Mouse (Mus musculus): ENCODE results near the gene Fam71a. TPM values are rescaled to one million over a fixed set of nuclear protein-coding genes. Genes with fewer than 3 reads are reported as not detected.
A peak's percentile ranks its signal among the peaks of the same experiment; 100 is the strongest.

Fam71a gene
- not detected in 2 replicates for polyA plus RNA-seq (2014; fragmentation: Nextera tagmentation; extraction: Ambion mirVana)

- no peak within 1 kb of the TSS for H3K4me3 ChIP-seq (ENCODE audit: low read depth, low read length)
- no peak within 1 kb of the TSS for H3K9ac ChIP-seq (ENCODE audit: low read length)
- H3K27me3 ChIP-seq (ENCODE audit: control insufficient read depth, insufficient read depth, low read length) = no peaks in the 10 kb centered on the region
- WGBS = 83% methylated on average over 3 of the region's 3 CpGs
- no peaks in the 10 kb centered on the region for H3K9me3 ChIP-seq (ENCODE audit: control insufficient read depth, low read length)
- H3K4me1 ChIP-seq (replicated peaks; ENCODE audit: control insufficient read depth, insufficient read depth, low read length) = no peaks in the 10 kb centered on the region
- no peak within 1 kb of the TSS for H3K4me2 ChIP-seq (ENCODE audit: low read depth, low read length, severe bottlenecking)
- no peaks in the 10 kb centered on the region for H3K36me3 ChIP-seq (ENCODE audit: control insufficient read depth, insufficient read depth, low read length)
- no peak within 1 kb of the TSS for H3K27ac ChIP-seq (ENCODE audit: low read depth, low read length)
- ATAC-seq (replicated peaks; ENCODE audit: low FRiP score) (no peak), DNase-seq (ENCODE audit: low spot score) (no peak)
These were observed at the start of gene Fam71a for GRCm38 (mm10) chr1:191164717-191165116. Fam71a (minus strand) TSS chr1:191164817.

GRCm38 (mm10) chr1:191211096-191211495 is 46.5 kb upstream of the Fam71a start:
- Histone ChIP-seq H3K4me2 (ENCODE audit: low read depth, low read length, severe bottlenecking) (no peak overlapping the region), H3K9me3 (ENCODE audit: control insufficient read depth, low read length) (no peaks in the 10 kb centered on the region), H3K27ac (ENCODE audit: low read depth, low read length) (no peak overlapping the region), H3K9ac (ENCODE audit: low read length) (no peak overlapping the region), H3K4me1 (replicated peaks; ENCODE audit: control insufficient read depth, insufficient read depth, low read length) (no peaks in the 10 kb centered on the region), H3K4me3 (ENCODE audit: low read depth, low read length) (no peak overlapping the region), H3K36me3 (ENCODE audit: control insufficient read depth, insufficient read depth, low read length) (no peaks in the 10 kb centered on the region), H3K27me3 (ENCODE audit: control insufficient read depth, insufficient read depth, low read length) (no peaks in the 10 kb centered on the region)
- ATAC-seq (replicated peaks; ENCODE audit: low FRiP score) (no peak), DNase-seq (ENCODE audit: low spot score) (no peak)
- WGBS = 69% methylated on average over 2 of the region's 2 CpGs

DNA sequence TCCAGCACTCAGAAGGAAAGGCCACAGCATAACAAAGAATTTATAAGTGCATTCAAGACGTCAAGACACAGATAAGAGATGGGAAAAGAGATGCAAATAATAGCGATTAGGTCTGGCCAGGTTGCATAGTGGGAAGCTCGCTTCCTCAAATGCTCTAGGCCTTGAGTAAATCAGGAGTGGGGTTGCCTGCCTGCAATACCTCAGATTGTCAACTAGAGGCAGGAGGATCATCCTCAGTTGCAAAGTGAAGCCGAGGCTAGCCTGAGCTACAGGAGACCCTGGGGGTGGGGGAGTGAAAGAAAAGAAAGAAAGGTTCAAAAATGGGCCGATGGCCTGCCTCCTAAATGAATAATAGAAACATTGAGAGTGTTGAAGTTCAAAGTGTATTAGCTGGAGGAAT is 41.2 kb upstream of the Fam71a start:
- Histone ChIP-seq H3K4me3 (ENCODE audit: low read depth, low read length) (no peak overlapping the region), H3K4me2 (ENCODE audit: low read depth, low read length, severe bottlenecking) (no peak overlapping the region), H3K9me3 (ENCODE audit: control insufficient read depth, low read length) (no peaks in the 10 kb centered on the region), H3K27ac (ENCODE audit: low read depth, low read length) (no peak overlapping the region), H3K9ac (ENCODE audit: low read length) (no peak overlapping the region), H3K36me3 (ENCODE audit: control insufficient read depth, insufficient read depth, low read length) (no peaks in the 10 kb centered on the region; the same call in 1 of the 2 replicates), H3K27me3 (ENCODE audit: control insufficient read depth, insufficient read depth, low read length) (no peaks in the 10 kb centered on the region), H3K4me1 (replicated peaks; ENCODE audit: control insufficient read depth, insufficient read depth, low read length) (no peaks in the 10 kb centered on the region)
- ATAC-seq (replicated peaks; ENCODE audit: low FRiP score) (no peak), DNase-seq (ENCODE audit: low spot score) (no peak)
- 84% methylated on average over 5 of the region's 5 CpGs for WGBS

DNA sequence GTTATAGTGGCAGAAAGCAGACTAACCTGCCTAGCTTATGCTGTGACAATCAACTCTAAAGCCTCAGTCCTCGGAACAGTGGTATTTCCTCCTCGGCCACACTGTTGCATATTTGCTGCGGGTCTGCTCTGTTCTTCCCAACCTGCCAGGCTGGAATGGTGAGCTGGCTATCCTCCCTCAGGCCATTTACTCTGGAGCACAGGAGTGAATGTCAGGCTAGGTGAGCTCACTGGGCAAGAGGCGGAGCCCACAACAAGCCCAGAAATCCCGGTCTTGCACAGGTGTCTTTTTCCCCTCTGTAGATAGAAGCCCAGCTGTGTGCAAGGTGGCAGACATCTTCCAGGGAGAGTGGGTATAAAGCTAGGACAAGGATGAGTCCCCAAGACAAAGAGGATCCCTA is 40.3 kb upstream of the Fam71a start:
- no peaks in the 10 kb centered on the region for H3K9me3 ChIP-seq (ENCODE audit: control insufficient read depth, low read length)
- H3K27ac ChIP-seq (ENCODE audit: low read depth, low read length) = no peak overlapping the region
- no peak overlapping the region for H3K4me3 ChIP-seq (ENCODE audit: low read depth, low read length)
- H3K36me3 ChIP-seq (ENCODE audit: control insufficient read depth, insufficient read depth, low read length) = no peaks in the 10 kb centered on the region; the same call in 1 of the 2 replicates
- no peak overlapping the region for H3K9ac ChIP-seq (ENCODE audit: low read length)
- WGBS = 81% methylated on average over 5 of the region's 5 CpGs
- no peaks in the 10 kb centered on the region for H3K27me3 ChIP-seq (ENCODE audit: control insufficient read depth, insufficient read depth, low read length)
- peak; percentile 13 for DNase-seq (ENCODE audit: low spot score)
- H3K4me2 ChIP-seq (ENCODE audit: low read depth, low read length, severe bottlenecking) = no peak overlapping the region
- no peaks in the 10 kb centered on the region for H3K4me1 ChIP-seq (replicated peaks; ENCODE audit: control insufficient read depth, insufficient read depth, low read length)
- no peak for ATAC-seq (replicated peaks; ENCODE audit: low FRiP score)

- no peaks in the 10 kb centered on the region for H3K9me3 ChIP-seq (ENCODE audit: control insufficient read depth, low read length)
- no peak overlapping the region for H3K4me3 ChIP-seq (ENCODE audit: low read depth, low read length)
- no peak overlapping the region for H3K4me2 ChIP-seq (ENCODE audit: low read depth, low read length, severe bottlenecking)
- H3K27ac ChIP-seq (ENCODE audit: low read depth, low read length) = no peak overlapping the region
- no peaks in the 10 kb centered on the region for H3K4me1 ChIP-seq (replicated peaks; ENCODE audit: control insufficient read depth, insufficient read depth, low read length)
- no peak overlapping the region for H3K9ac ChIP-seq (ENCODE audit: low read length)
- ATAC-seq (replicated peaks; ENCODE audit: low FRiP score) = no peak
- H3K27me3 ChIP-seq (ENCODE audit: control insufficient read depth, insufficient read depth, low read length) = no peaks in the 10 kb centered on the region
- peak; percentile 30 for DNase-seq (ENCODE audit: low spot score)
- WGBS = 71% methylated on average over 2 of the region's 2 CpGs
- H3K36me3 ChIP-seq (ENCODE audit: control insufficient read depth, insufficient read depth, low read length) = no peaks in the 10 kb centered on the region; the same call in 1 of the 2 replicates
These were observed 38.9 kb upstream of the Fam71a start for GRCm38 (mm10) chr1:191203496-191203895.

GRCm38 (mm10) chr1:191202208-191202952 is 37.8 kb upstream of the Fam71a start:
- Histone ChIP-seq H3K36me3 (ENCODE audit: control insufficient read depth, insufficient read depth, low read length) (no peaks in the 10 kb centered on the region; the same call in 1 of the 2 replicates), H3K4me3 (ENCODE audit: low read depth, low read length) (no peak overlapping the region), H3K4me2 (ENCODE audit: low read depth, low read length, severe bottlenecking) (no peak overlapping the region), H3K4me1 (replicated peaks; ENCODE audit: control insufficient read depth, insufficient read depth, low read length) (no peaks in the 10 kb centered on the region), H3K9me3 (ENCODE audit: control insufficient read depth, low read length) (no peaks in the 10 kb centered on the region), H3K9ac (ENCODE audit: low read length) (no peak overlapping the region), H3K27me3 (ENCODE audit: control insufficient read depth, insufficient read depth, low read length) (no peaks in the 10 kb centered on the region), H3K27ac (ENCODE audit: low read depth, low read length) (no peak overlapping the region)
- DNase-seq (ENCODE audit: low spot score) = peak; percentile 29
- no peak for ATAC-seq (replicated peaks; ENCODE audit: low FRiP score)
- 87% methylated on average over 11 of the region's 11 CpGs for WGBS

DNA sequence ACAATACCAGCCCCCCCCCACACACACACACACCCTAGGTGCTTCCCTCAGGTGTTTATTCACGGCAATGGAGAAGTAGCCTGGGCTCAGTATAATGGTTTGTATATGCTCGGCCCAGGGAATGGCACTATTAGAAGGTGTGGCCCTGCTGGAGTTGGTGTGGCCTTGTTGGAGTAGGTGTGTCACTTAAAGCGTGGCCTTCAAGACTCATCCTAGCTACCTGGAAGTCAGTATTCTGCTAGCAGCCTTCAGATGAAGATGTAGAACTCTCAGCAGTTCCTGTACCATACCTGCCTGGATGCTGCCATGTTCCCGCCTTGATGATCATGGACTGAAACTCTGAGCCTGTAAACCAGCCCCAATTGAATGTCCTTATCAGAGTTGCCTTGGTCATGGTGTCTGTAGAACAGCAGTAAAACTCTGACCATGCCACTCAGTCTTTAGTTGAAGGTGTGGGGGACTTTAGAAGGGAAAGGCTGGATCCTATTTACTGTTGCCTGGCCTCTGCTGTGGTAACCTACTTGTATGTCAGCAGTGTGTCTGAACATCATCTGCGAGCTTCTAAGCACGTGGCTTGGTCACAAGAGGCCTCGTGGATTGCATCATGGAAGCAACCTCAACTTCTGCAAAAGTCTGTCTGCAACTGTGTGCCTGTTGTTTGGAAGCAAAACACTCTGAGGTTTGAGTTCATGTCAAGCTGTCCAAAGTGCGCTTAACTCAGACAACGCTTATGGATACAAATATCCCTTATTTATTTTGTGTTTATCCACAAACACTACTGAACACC is 36.4 kb upstream of the Fam71a start:
- no peak overlapping the region for H3K4me3 ChIP-seq (ENCODE audit: low read depth, low read length)
- no peak overlapping the region for H3K4me2 ChIP-seq (ENCODE audit: low read depth, low read length, severe bottlenecking)
- H3K4me1 ChIP-seq (replicated peaks; ENCODE audit: control insufficient read depth, insufficient read depth, low read length) = no peaks in the 10 kb centered on the region
- H3K27me3 ChIP-seq (ENCODE audit: control insufficient read depth, insufficient read depth, low read length) = no peaks in the 10 kb centered on the region
- no peak for ATAC-seq (replicated peaks; ENCODE audit: low FRiP score)
- 86% methylated on average over 9 of the region's 9 CpGs for WGBS
- DNase-seq (ENCODE audit: low spot score) = peak; percentile 18
- H3K9ac ChIP-seq (ENCODE audit: low read length) = no peak overlapping the region
- H3K27ac ChIP-seq (ENCODE audit: low read depth, low read length) = no peak overlapping the region
- H3K36me3 ChIP-seq (ENCODE audit: control insufficient read depth, insufficient read depth, low read length) = no peaks in the 10 kb centered on the region; the same call in 1 of the 2 replicates
- H3K9me3 ChIP-seq (ENCODE audit: control insufficient read depth, low read length) = no peaks in the 10 kb centered on the region

GRCm38 (mm10) chr1:191197916-191198315 is 33.3 kb upstream of the Fam71a start:
- Histone ChIP-seq H3K9me3 (ENCODE audit: control insufficient read depth, low read length) (no peaks in the 10 kb centered on the region), H3K4me2 (ENCODE audit: low read depth, low read length, severe bottlenecking) (no peak overlapping the region), H3K27ac (ENCODE audit: low read depth, low read length) (no peak overlapping the region), H3K9ac (ENCODE audit: low read length) (no peak overlapping the region), H3K4me3 (ENCODE audit: low read depth, low read length) (no peak overlapping the region), H3K4me1 (replicated peaks; ENCODE audit: control insufficient read depth, insufficient read depth, low read length) (no peaks in the 10 kb centered on the region), H3K27me3 (ENCODE audit: control insufficient read depth, insufficient read depth, low read length) (no peaks in the 10 kb centered on the region), H3K36me3 (ENCODE audit: control insufficient read depth, insufficient read depth, low read length) (no peaks in the 10 kb centered on the region; the same call in 1 of the 2 replicates)
- ATAC-seq (replicated peaks; ENCODE audit: low FRiP score) (no peak), DNase-seq (ENCODE audit: low spot score) (no peak)
- 81% methylated on average over 7 of the region's 7 CpGs for WGBS

Measured in forebrain, embryonic 11.5 days (tissue).